In genomic region chr4:126119051-126119450, GRCm38 (mm10) we compare ENCODE assay signal across 21 mouse cellular contexts. TPM values are rescaled to one million over a fixed set of nuclear protein-coding genes. Genes with fewer than 3 reads are reported as not detected.
A peak's percentile ranks its signal among the peaks of the same experiment; 100 is the strongest.
DNase-seq lines count a peak whose midpoint lies in the region; TF ChIP-seq lines count a peak whose summit lies in the region.
"Had no signal": no experiment of that assay in that cellular context is flagged by ENCODE, and none has a peak within 500 bp of the region (broad histone marks: within the 10 kb centered on the region; RNA-seq: fewer than 3 reads in every experiment).

No protein-coding gene starts in this region.

- H3K27ac ChIP-seq in gastrocnemius, adult 2 months: peak overlapping the region; percentile 97
- H3K27ac ChIP-seq in cerebellum, adult 2 months (ENCODE audit: insufficient read depth, low read length): peak overlapping the region; percentile 94
- H3K27ac ChIP-seq: hindbrain, embryonic 12.5 days; intestine, embryonic 15.5 days; limb, embryonic 13.5 days; liver, embryonic 14.5 days; lung, embryonic 15.5 days; macrophage; neural tube, embryonic 15.5 days; stomach, embryonic 15.5 days had no signal

- H3K4me1 ChIP-seq in cerebellum, adult 2 months (ENCODE audit: control insufficient read depth, insufficient read depth, low read length): peaks cover 67% of the 10 kb centered on the region

- peak; percentile 68 for DNase-seq in cerebellum, adult 11-12 months
- no peak for DNase-seq in cerebellum, adult 11 months
- no peak for DNase-seq in gastrocnemius, adult 2 months
- no peak for DNase-seq in gastrocnemius, postnatal 25 days
- DNase-seq in cerebellum, adult 2 months: peak; percentile 63 to 74
- DNase-seq in cerebellum, postnatal 25 days: peak; percentile 64 to 66
- no peak for DNase-seq in left cerebral cortex, adult 18-20 months (ENCODE audit: low spot score in 2 of 2)
- no peak for DNase-seq in lung, postnatal 25 days (ENCODE audit: low spot score)
- DNase-seq: adrenal gland, postnatal 25 days; kidney, adult 9 months; kidney, postnatal 14 days; thymus, postnatal 25 days had no signal

- no peak for TF ChIP-seq CTCF in gastrocnemius, adult 2 months (IDR thresholded peaks at IDR 0.05)
- TF ChIP-seq CTCF in cerebellum, adult 2 months (IDR thresholded peaks at IDR 0.05; ENCODE audit: borderline replicate concordance, insufficient read depth, low read depth, low read length): no peak

- WGBS in cerebellum, adult 2 months: 21% methylated on average over 1 of the region's 1 CpGs

- H3K4me3 ChIP-seq in gastrocnemius, adult 2 months: no peak overlapping the region
- H3K4me3 ChIP-seq in cerebellum, adult 2 months (replicated peaks; ENCODE audit: insufficient read depth, low read depth, low read length): no peak overlapping the region
- H3K4me3 ChIP-seq: hindbrain, embryonic 12.5 days; intestine, embryonic 15.5 days; limb, embryonic 13.5 days; lung, embryonic 15.5 days; myocyte; neural tube, embryonic 15.5 days; stomach, embryonic 15.5 days had no signal

- intact Hi-C loops in gastrocnemius, adult 2 months (cut with DNase I): no loop called here

- no peaks in the 10 kb centered on the region for H3K27me3 ChIP-seq in cerebellum, adult 2 months (ENCODE audit: control insufficient read depth, insufficient read depth, low read length)
- H3K27me3 ChIP-seq: hindbrain, embryonic 12.5 days; intestine, embryonic 15.5 days; limb, embryonic 13.5 days; lung, embryonic 15.5 days; neural tube, embryonic 15.5 days; stomach, embryonic 15.5 days had no signal

- TF ChIP-seq POLR2A in cerebellum, adult 2 months (IDR thresholded peaks at IDR 0.05; ENCODE audit: borderline replicate concordance, insufficient read depth, low read length): no peak

RNA-seq across cellular contexts. Expression of gene Stk40, which starts 15.3 kb away (rescaled TPM):
- 100 to 1,000 TPM; 102 to 108 TPM for total RNA-seq in gastrocnemius, adult 2 months (2021)
- total RNA-seq in gastrocnemius, postnatal 25 days (2021): 10 to 100 TPM; 70.8 to 75.6 TPM
- polyA plus RNA-seq in cerebellum, adult 2 months (2012; rRNA removed): 23.3 and 24.9 TPM in 2 replicates
- 10 to 100 TPM; 43.5 to 48.3 TPM for total RNA-seq in left cerebral cortex, adult 18-20 months (2021)

RNA-seq across cellular contexts. Expression of gene Lsm10, which starts 22.6 kb away (rescaled TPM):
- 1 to 10 TPM; 7.3 to 7.4 TPM for total RNA-seq in gastrocnemius, adult 2 months (2021)
- total RNA-seq in gastrocnemius, postnatal 25 days (2021): 1 to 10 TPM; 6.7 to 7.6 TPM
- polyA plus RNA-seq in cerebellum, adult 2 months (2012; rRNA removed): 21.4 and 28.8 TPM in 2 replicates
- 10 to 100 TPM; 12.2 to 17.6 TPM for total RNA-seq in left cerebral cortex, adult 18-20 months (2021)

RNA-seq across cellular contexts. Expression of gene Eva1b, which starts 28.5 kb away (rescaled TPM):
- 1 to 10 TPM; 2.9 to 4.4 TPM for total RNA-seq in gastrocnemius, adult 2 months (2021)
- 1 to 10 TPM; 6.3 to 6.8 TPM for total RNA-seq in gastrocnemius, postnatal 25 days (2021)
- 9.0 and 9.2 TPM in 2 replicates for polyA plus RNA-seq in cerebellum, adult 2 months (2012; rRNA removed)
- total RNA-seq in left cerebral cortex, adult 18-20 months (2021): 1 to 10 TPM; 2.4 to 2.9 TPM

RNA-seq across cellular contexts. Expression of gene Sh3d21, which starts 44.2 kb away (rescaled TPM):
- total RNA-seq in gastrocnemius, adult 2 months (2021): 1 to 10 TPM in 1 of 2 experiments, under 1 TPM in 1; 0.97 to 1.2 TPM
- 1 to 10 TPM in 1 of 2 experiments, under 1 TPM in 1; 0.94 to 1.3 TPM for total RNA-seq in gastrocnemius, postnatal 25 days (2021)
- 1.6 and 2.0 TPM in 2 replicates for polyA plus RNA-seq in cerebellum, adult 2 months (2012; rRNA removed)
- under 1 TPM; 0.59 to 0.77 TPM for total RNA-seq in left cerebral cortex, adult 18-20 months (2021)

Comparison
In these comparisons a context has a peak if more than half of its experiments do, and no peak if none do; other contexts are left out.
1. DNase-seq: peak in cerebellum, adult 11-12 months (single experiment), cerebellum, adult 2 months (2 of 2) and cerebellum, postnatal 25 days (2 of 2); none in cerebellum, adult 11 months (single experiment), gastrocnemius, adult 2 months (single experiment), gastrocnemius, postnatal 25 days (single experiment), left cerebral cortex, adult 18-20 months (0 of 2) and lung, postnatal 25 days (single experiment).